Mouse (Mus musculus) heart, adult 2 months (tissue): ENCODE measurements around the gene Prr15. TPM values are rescaled to one million over a fixed set of nuclear protein-coding genes. Genes with fewer than 3 reads are reported as not detected.
A peak's percentile ranks its signal among the peaks of the same experiment; 100 is the strongest.

Experiments
- DNase-seq, 2 experiments: peaks; one replicate each; pipeline ENCODE4 v3.0.0; 2021
- H3K27ac ChIP-seq: fragments of 200-600 bp; 2 replicates; pipeline ENCODE4 v1.8.1; 2022
- H3K27me3 ChIP-seq: fragments of 200-500 bp; 2 replicates; pipeline ENCODE4 v1.6.1; 2012; ENCODE audit warnings: mild to moderate bottlenecking, low read length, inconsistent platforms, mixed read lengths; ENCODE audit not compliant: control insufficient read depth, insufficient read depth
- H3K36me3 ChIP-seq: fragments of 200-500 bp; 2 replicates; pipeline ENCODE4 v1.6.1; 2012; ENCODE audit warnings: low read length, inconsistent platforms; ENCODE audit not compliant: control insufficient read depth, insufficient read depth
- H3K4me1 ChIP-seq: fragments of 200-500 bp; 2 replicates; pipeline ENCODE4 v1.6.1; 2011; ENCODE audit warnings: low read length; ENCODE audit not compliant: control insufficient read depth, insufficient read depth
- H3K4me3 ChIP-seq: fragments of 200-600 bp; 2 replicates; pipeline ENCODE4 v1.8.1; 2022
- H3K79me2 ChIP-seq: fragments of 200-500 bp; replicated peaks from 2 replicates; pipeline ENCODE4 v1.6.1; 2012; ENCODE audit warnings: mild to moderate bottlenecking, inconsistent platforms, low read length, moderate library complexity, mixed read lengths; ENCODE audit not compliant: control insufficient read depth, insufficient read depth
- H3K9ac ChIP-seq: fragments of 200-500 bp; 2 replicates; pipeline ENCODE4 v1.6.1; 2012; ENCODE audit warnings: low read depth, mild to moderate bottlenecking, control low read depth, inconsistent platforms, low read length, mixed read lengths
- CTCF ChIP-seq: fragments of 200-600 bp; IDR thresholded peaks from 2 replicates; pipeline ENCODE4 v1.8.1; 2022; ENCODE audit warnings: antibody characterized with exemption, mild to moderate bottlenecking, moderate library complexity
- EP300 ChIP-seq: fragments of 200-500 bp; IDR thresholded peaks from 2 replicates; pipeline ENCODE4 v1.6.1; 2011; ENCODE audit warnings: low read depth, low read length, control low read depth; ENCODE audit not compliant: insufficient read depth
- POLR2A ChIP-seq: fragments of 200-500 bp; IDR thresholded peaks from 2 replicates; pipeline ENCODE4 v1.6.1; 2011; ENCODE audit warnings: mild to moderate bottlenecking, low read depth, low read length, control low read depth; ENCODE audit not compliant: insufficient read depth
- WGBS: fragments of 180-500 bp; shearing (Covaris S2); methylation state at CpG from one replicate; pipeline ENCODE4 v1.1.7; 2018; 5-methylcytosine and 5-hydroxymethylcytosine counted together
- intact Hi-C: fragments of 180-260 bp; cut with DNase I; formaldehyde crosslinking; loops from one replicate; pipeline ENCODE4 v1.15.1; 2025
- polyA plus RNA-seq: library from polyadenylated mRNA; depleted of rRNA; stranded (reverse); fragments of >200 nt; gene quantifications from 2 replicates; pipeline ENCODE4 v1.2.3, GENCODE M21; 2012
- total RNA-seq, 2 experiments: library from RNA; stranded (reverse); gene quantifications; 2 replicates each; pipeline ENCODE4 v1.2.3; 2021

The Prr15 gene
- total and polyA plus RNA-seq, 3 experiments, result 1.1 to 2.6 (median 1.7) TPM

DNA sequence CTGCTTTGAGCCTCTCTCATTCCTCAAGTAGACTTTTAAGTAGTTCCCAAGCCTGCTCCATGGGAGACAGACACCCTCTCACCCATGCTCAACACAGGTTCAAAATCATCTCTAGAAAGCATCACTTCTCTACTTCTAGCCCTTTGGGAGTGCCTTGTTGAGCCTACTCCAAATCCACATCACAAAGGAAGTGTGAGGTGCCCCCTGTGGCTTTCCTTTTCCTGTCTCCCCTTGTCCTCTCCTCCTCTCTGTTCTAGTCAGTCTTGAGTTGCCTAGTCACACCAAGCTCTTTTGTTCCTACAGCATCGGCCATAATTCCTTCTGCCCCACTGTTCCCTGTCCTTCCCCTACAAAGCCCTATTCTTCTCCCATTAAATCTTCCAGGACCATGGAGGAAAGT, 42.3 kb upstream of the Prr15 start:
- Histone ChIP-seq H3K4me3 (no peak overlapping the region), H3K79me2 (no peaks in the 10 kb centered on the region), H3K9ac (no peak overlapping the region), H3K4me1 (peaks cover 7% of the 10 kb centered on the region), H3K36me3 (no peaks in the 10 kb centered on the region), H3K27ac (no peak overlapping the region), H3K27me3 (no peaks in the 10 kb centered on the region)
- 72% methylated on average over 1 of the region's 1 CpGs for WGBS
- TF ChIP-seq EP300 (no peak), CTCF (no peak), POLR2A (no peak)
- intact Hi-C loops, result no loop called here
- no peak for DNase-seq

GRCm38 (mm10) chr6:54284167-54284711, 41.4 kb upstream of the Prr15 start:
- peaks cover 4% of the 10 kb centered on the region; the same call in 1 of the 2 replicates for H3K4me1 ChIP-seq
- intact Hi-C loops, result no loop called here
- TF ChIP-seq CTCF (no peak), EP300 (no peak), POLR2A (no peak)
- WGBS, result 78% methylated on average over 12 of the region's 12 CpGs
- DNase-seq, result no peak
- no peak overlapping the region for H3K9ac ChIP-seq
- no peak overlapping the region for H3K4me3 ChIP-seq
- no peaks in the 10 kb centered on the region for H3K36me3 ChIP-seq
- no peaks in the 10 kb centered on the region for H3K79me2 ChIP-seq
- no peak overlapping the region for H3K27ac ChIP-seq
- H3K27me3 ChIP-seq, result no peaks in the 10 kb centered on the region

DNA sequence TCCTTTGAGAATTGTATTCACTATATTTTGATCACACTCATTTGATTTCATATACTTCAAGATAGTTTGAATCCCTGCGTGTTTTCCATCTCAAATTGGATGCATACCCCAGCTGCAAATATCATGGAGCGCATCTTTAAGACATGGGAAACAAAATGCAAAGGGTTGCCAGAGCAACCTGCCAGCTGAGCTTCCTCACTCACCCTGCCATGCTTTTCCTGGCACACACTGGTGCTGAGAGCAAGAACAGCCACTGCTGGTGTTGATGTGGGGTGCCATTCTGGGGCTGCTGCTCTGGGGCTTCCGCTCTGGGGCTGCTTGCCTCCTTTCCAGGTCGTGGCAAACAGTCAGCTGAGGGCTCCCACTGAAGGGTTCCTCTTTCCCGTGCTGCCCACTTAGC, 38.8 kb upstream of the Prr15 start:
- DNase-seq, result no peak
- Histone ChIP-seq H3K27me3 (no peaks in the 10 kb centered on the region), H3K79me2 (no peaks in the 10 kb centered on the region), H3K27ac (no peak overlapping the region), H3K36me3 (no peaks in the 10 kb centered on the region), H3K4me1 (peaks cover 3% of the 10 kb centered on the region), H3K4me3 (no peak overlapping the region), H3K9ac (no peak overlapping the region)
- TF ChIP-seq EP300 (no peak), CTCF (no peak), POLR2A (no peak)
- WGBS, result 81% methylated on average over 5 of the region's 5 CpGs
- intact Hi-C loops, result no loop called here

- Histone ChIP-seq H3K27me3 (no peaks in the 10 kb centered on the region), H3K4me1 (peaks cover 3% of the 10 kb centered on the region), H3K36me3 (no peaks in the 10 kb centered on the region), H3K9ac (no peak overlapping the region), H3K79me2 (no peaks in the 10 kb centered on the region), H3K27ac (no peak overlapping the region), H3K4me3 (no peak overlapping the region)
- DNase-seq, result no peak
- intact Hi-C loops, result no loop called here
- TF ChIP-seq EP300, result no peak
- TF ChIP-seq POLR2A, result no peak
- no peak for TF ChIP-seq CTCF
- 51% methylated on average over 10 of the region's 10 CpGs for WGBS
These were observed 35.7 kb upstream of the Prr15 start for GRCm38 (mm10) chr6:54289774-54290500.

DNA sequence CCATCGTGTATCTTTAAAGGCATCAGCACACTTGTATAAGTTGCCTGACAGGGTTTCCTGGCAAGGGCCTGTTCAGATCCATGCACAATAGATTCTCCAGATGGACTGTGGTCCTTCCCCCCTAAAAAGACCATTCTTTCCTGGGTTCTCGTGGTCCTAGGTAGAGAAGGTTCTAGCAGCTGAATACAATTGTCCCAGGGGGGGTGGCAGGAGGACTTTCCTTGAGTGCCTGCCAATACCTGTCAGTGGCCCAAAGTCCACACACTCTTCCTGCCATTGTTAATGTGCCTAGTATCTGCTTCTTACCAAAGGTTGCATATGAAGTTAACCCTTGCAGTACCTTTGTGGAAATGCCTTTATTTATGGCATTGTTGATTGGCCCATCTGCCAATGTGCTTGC, 28.4 kb upstream of the Prr15 start:
- H3K4me1 ChIP-seq, result peaks cover 7% of the 10 kb centered on the region
- DNase-seq, result peak in 1 of 2 experiments; percentile 43

DNA sequence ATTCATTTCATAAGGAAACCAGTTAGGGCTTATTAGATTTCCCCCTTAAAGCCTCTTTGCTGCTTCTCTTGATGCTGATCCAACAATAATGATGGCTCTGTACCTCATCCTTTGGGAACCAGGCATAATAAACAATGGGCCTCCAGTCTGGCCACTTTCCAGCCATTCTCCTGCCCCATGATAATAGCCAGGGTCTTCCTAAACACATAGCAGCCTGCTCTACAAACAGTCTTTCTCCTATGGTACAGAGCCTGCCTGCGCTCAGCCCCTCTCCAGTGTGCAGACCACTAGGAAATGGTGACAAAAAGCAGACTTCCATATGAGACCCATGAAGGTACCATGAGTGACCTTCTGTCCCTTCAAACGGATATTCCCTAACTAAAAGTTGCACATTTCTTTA, 26.2 kb upstream of the Prr15 start:
- Histone ChIP-seq H3K4me1 (peaks cover 7% of the 10 kb centered on the region), H3K36me3 (no peaks in the 10 kb centered on the region; the same call in 1 of the 2 replicates), H3K4me3 (no peak overlapping the region), H3K9ac (no peak overlapping the region), H3K27ac (peak overlapping the region; percentile 48; the same call in 1 of the 2 replicates), H3K27me3 (no peaks in the 10 kb centered on the region), H3K79me2 (no peaks in the 10 kb centered on the region)
- peak; percentile 37 to 44 for DNase-seq
- no peak for TF ChIP-seq CTCF
- no peak for TF ChIP-seq EP300
- no peak for TF ChIP-seq POLR2A
- 43% methylated on average over 2 of the region's 2 CpGs for WGBS
- intact Hi-C loops, result no loop called here

More for the DNA sequence above, 28.4 kb upstream of the Prr15 start:
- H3K27me3 ChIP-seq, result no peaks in the 10 kb centered on the region
- no peaks in the 10 kb centered on the region; the same call in 1 of the 2 replicates for H3K36me3 ChIP-seq
- H3K79me2 ChIP-seq, result no peaks in the 10 kb centered on the region
- WGBS, result 41% methylated on average over 2 of the region's 2 CpGs
- intact Hi-C loops, result no loop called here
- no peak overlapping the region for H3K4me3 ChIP-seq
- peak; percentile 66; the same call in 1 of the 2 replicates for TF ChIP-seq EP300
- TF ChIP-seq POLR2A, result no peak
- peak overlapping the region; percentile 49 for H3K27ac ChIP-seq
- H3K9ac ChIP-seq, result no peak overlapping the region
